Mouse (Mus musculus) embryonic facial prominence, embryonic 14.5 days (tissue): ENCODE results near the gene Zfp541. TPM values are rescaled to one million over a fixed set of nuclear protein-coding genes. Genes with fewer than 3 reads are reported as not detected.
A peak's percentile ranks its signal among the peaks of the same experiment; 100 is the strongest.

ENCODE experiments used
- ATAC-seq: fragments of 200-750 bp; cut with Nextera tagmentation; 2 replicates; pipeline ENCODE4 v1.8.0; 2017; ENCODE audit warnings: low read depth, moderate number of reproducible peaks, moderate TSS enrichment
- DNase-seq: peaks from one replicate; pipeline ENCODE4 v3.0.0-alpha.2; 2015; ENCODE audit warnings: low spot score
- H3K27ac ChIP-seq: fragments of 300-500 bp; sonication (generic); replicated peaks from 2 replicates; pipeline ENCODE4 v1.5.1; 2014; ENCODE audit warnings: low read depth, mild to moderate bottlenecking, low read length, moderate library complexity
- H3K27me3 ChIP-seq: fragments of 300-500 bp; sonication (generic); replicated peaks from 2 replicates; pipeline ENCODE4 v1.6.1; 2014; ENCODE audit warnings: low read length; ENCODE audit not compliant: control insufficient read depth, insufficient read depth
- H3K36me3 ChIP-seq: fragments of 300-500 bp; sonication (generic); 2 replicates; pipeline ENCODE4 v1.6.1; 2014; ENCODE audit warnings: low read length, mixed read lengths; ENCODE audit not compliant: control insufficient read depth, insufficient read depth
- H3K4me1 ChIP-seq: fragments of 300-500 bp; sonication (generic); 2 replicates; pipeline ENCODE4 v1.6.1; 2014; ENCODE audit warnings: antibody characterized with exemption, low read length; ENCODE audit not compliant: control insufficient read depth, insufficient read depth
- H3K4me2 ChIP-seq: fragments of 300-500 bp; sonication (generic); 2 replicates; pipeline ENCODE4 v1.6.1; 2014; ENCODE audit warnings: low read depth, mild to moderate bottlenecking, low read length, moderate library complexity, mixed read lengths
- H3K4me3 ChIP-seq: fragments of 300-500 bp; sonication (generic); 2 replicates; pipeline ENCODE4 v1.5.1; 2014; ENCODE audit warnings: low read depth, mild to moderate bottlenecking, low read length
- H3K9ac ChIP-seq: fragments of 300-500 bp; sonication (generic); 2 replicates; pipeline ENCODE4 v1.6.1; 2014; ENCODE audit warnings: low read depth, mild to moderate bottlenecking, low read length, moderate library complexity, mixed read lengths
- H3K9me3 ChIP-seq: fragments of 300-500 bp; sonication (generic); 2 replicates; pipeline ENCODE4 v1.6.1; 2016; ENCODE audit warnings: low read length; ENCODE audit not compliant: control insufficient read depth
- WGBS: fragments of 180-500 bp; shearing (Covaris S2); extraction: QIAGEN DNeasy Blood & Tissue Kit; methylation state at CpG from one replicate; pipeline ENCODE4 v1.1.7; 2014; 5-methylcytosine and 5-hydroxymethylcytosine counted together
- polyA plus RNA-seq: library from polyadenylated mRNA; unstranded; fragments of >200 nt; fragmentation: Nextera tagmentation; extraction: Ambion mirVana; gene quantifications from 2 replicates; pipeline ENCODE4 v1.2.1, GENCODE M21; 2014

Gene Zfp541
- polyA plus RNA-seq, 1 experiment from 2014 or later = 0.07 TPM

DNA sequence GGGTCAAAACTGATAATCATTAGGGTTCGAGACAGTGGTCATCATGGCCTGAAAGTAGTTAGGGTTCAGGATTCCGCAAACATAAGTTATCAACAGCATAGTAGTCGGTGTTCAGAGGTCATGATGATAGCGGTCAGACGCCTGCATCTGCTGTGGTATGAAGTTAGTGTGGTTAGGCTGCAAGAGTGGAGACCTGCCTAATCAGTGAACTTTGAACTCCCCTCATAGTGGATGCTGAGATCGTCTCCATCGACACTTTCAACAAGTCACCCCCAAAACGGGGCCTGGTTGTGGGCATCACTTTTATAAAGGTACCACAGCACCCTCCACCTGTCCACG, 58.6 kb downstream of the Zfp541 start:
- peaks cover 35% of the 10 kb centered on the region for H3K36me3 ChIP-seq
- H3K4me1 ChIP-seq = peaks cover 4% of the 10 kb centered on the region; the same call in 1 of the 2 replicates
- no peaks in the 10 kb centered on the region for H3K27me3 ChIP-seq
- 43% methylated on average over 9 of the region's 9 CpGs for WGBS
- DNase-seq (no peak), ATAC-seq (no peak)
- peak overlapping the region; percentile 77 for H3K9ac ChIP-seq
- H3K27ac ChIP-seq = no peak overlapping the region
- peak overlapping the region; percentile 73 for H3K4me2 ChIP-seq
- H3K4me3 ChIP-seq = peak overlapping the region; percentile 70
- no peaks in the 10 kb centered on the region for H3K9me3 ChIP-seq

DNA sequence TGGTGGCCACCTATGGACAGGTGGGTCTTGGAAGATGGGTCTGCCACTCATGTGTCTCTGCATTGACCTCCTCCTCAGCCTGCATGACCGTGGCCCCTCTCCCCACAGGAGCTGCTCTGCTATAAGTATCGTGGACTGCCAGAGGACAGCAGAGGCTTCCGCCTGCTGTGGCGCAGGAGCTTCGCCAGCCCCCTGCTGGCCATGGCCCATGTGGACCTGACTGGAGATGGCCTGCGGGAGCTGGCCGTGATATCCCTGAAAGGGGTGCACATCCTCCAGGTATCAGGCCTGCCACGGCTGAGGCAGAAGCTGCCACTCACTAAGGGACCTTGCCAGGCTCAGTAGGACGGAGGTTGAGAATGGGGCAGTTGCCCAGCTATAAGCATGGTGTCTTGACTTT, 64.2 kb downstream of the Zfp541 start:
- no peak for ATAC-seq
- Histone ChIP-seq H3K4me1 (peaks cover 10% of the 10 kb centered on the region), H3K9me3 (no peaks in the 10 kb centered on the region), H3K36me3 (peaks cover 27% of the 10 kb centered on the region), H3K4me3 (no peak overlapping the region), H3K4me2 (no peak overlapping the region), H3K27me3 (no peaks in the 10 kb centered on the region), H3K9ac (no peak overlapping the region), H3K27ac (no peak overlapping the region)
- 83% methylated on average over 9 of the region's 9 CpGs for WGBS
- DNase-seq = no peak

DNA sequence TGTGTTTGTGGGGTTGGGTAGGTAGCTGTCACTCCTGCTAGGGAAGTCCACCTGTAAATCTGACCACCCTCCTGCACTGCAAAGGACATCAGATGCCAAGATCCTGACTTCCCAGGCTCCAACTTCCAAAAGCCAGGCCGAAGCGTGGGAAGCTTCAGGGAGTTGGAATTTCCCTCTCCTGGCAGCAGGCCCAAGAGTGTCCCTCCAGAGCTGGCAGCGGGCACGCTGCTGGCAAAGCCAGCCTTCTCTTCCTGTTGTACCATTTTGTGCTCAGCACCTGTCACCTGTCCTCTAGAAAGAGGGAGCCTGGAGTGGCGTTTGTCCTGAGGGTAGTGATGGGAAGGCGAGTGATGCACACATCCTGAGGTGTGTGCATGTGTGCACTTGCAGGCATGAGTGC, 66.7 kb downstream of the Zfp541 start:
- Histone ChIP-seq H3K4me2 (no peak overlapping the region), H3K4me1 (peaks cover 20% of the 10 kb centered on the region), H3K9ac (no peak overlapping the region), H3K9me3 (no peaks in the 10 kb centered on the region), H3K36me3 (peaks cover 27% of the 10 kb centered on the region), H3K27me3 (no peaks in the 10 kb centered on the region), H3K27ac (no peak overlapping the region), H3K4me3 (no peak overlapping the region)
- DNase-seq = no peak
- WGBS = 80% methylated on average over 6 of the region's 6 CpGs
- ATAC-seq = no peak

DNA sequence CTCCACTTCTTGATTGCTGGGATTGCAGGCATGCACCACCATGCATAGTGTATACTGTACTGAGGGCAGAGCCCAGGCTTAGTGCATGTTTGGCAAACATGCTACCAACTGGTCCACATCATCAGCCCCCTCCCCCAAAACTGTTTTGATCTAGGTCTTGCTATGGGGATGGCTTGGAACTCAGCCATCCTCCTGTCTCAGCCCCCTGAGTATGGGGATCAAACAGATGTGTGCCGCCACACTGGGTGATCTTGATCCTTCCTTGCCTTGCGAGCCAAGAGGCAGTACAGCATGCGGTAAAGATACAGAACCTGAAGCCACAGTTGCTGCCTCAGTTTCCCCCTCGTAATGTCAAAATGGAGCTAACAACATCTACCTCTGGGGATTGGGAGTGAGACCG, 67.3 kb downstream of the Zfp541 start:
- H3K36me3 ChIP-seq = peaks cover 24% of the 10 kb centered on the region
- 54% methylated on average over 5 of the region's 5 CpGs for WGBS
- H3K4me2 ChIP-seq = peak overlapping the region; percentile 80; the same call in 1 of the 2 replicates
- H3K4me3 ChIP-seq = no peak overlapping the region
- no peak for ATAC-seq
- H3K9me3 ChIP-seq = no peaks in the 10 kb centered on the region
- peaks cover 20% of the 10 kb centered on the region for H3K4me1 ChIP-seq
- H3K27ac ChIP-seq = no peak overlapping the region
- H3K27me3 ChIP-seq = no peaks in the 10 kb centered on the region
- no peak overlapping the region for H3K9ac ChIP-seq
- no peak for DNase-seq

DNA sequence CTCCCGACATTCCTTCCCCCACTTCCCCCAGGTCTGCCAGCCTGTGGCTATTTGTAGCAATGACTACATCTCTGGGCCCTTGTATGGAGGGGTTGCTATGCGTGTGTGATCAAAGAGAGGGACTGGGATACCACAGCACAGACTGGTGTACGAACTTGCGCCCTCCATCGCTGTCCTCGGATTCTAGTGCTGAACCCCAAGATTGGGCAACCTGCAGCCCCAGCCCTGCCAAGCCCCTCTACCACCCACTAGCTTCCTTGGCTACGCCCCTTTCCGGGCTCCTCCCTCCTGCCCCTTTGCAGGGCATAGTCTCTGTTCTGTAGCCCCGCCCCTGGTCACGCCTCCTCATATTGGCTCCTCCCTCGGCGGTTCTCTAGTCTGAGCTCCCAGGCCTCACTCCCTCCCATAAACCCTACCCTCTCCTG, 67.8 kb downstream of the Zfp541 start, which contains the start of gene Slc8a2:
Slc8a2 (plus strand) TSS at position 406 of the 425 bp plus-strand sequence.
- Histone ChIP-seq H3K4me3 (peak within 1 kb of the TSS; percentile 53), H3K9me3 (no peaks in the 10 kb centered on the region), H3K9ac (peak within 1 kb of the TSS; percentile 73), H3K4me2 (peak within 1 kb of the TSS; percentile 80), H3K36me3 (peaks cover 22% of the 10 kb centered on the region), H3K27me3 (no peaks in the 10 kb centered on the region), H3K4me1 (peaks cover 20% of the 10 kb centered on the region), H3K27ac (peak within 1 kb of the TSS; percentile 76)
- ATAC-seq (peak; percentile 87), DNase-seq (peak; percentile 91)
- WGBS = 0% methylated on average over 11 of the region's 12 CpGs

DNA sequence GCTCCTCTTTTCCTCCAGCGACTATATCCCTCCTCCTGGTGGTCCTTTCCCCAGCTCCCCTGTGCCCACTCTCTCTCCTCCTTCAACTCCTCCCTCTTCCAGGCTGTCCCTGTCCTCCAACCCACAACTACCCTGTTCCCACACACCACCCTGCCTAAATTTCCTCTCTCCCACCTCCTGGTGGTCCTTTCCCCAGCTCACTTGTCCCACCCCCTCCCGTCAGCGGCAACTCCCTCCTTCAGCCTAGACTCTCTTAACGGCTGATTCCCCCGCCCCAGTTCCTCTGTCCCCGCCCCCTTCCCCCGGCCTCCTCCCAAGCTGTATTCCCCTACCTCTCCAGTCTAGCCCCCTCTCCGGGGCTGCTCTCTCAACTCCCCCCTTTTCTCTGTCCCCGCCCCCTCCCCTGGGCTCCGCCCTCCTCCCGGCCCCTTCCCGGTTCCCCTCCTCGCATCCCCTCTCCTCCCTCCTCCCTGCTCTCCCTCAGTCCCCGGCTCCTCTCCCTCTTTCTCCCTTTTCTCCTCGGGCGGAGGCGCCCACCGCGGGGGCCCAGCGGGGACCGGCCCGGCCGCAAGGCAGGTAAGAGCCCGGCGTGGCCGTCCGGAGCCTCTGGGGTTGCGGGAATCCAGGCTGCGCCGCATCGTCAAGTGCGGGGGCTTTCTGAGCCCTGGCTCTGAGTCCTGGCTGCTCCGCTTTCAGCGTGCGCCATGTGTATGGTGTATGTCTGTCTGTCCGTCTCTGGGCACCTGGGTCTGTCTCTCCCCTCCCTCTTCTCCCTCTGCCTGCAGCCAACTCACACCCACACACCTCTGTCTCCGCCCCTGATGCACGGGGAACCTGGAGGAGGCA, 68.5 kb downstream of the Zfp541 start:
- peak; percentile 86 for ATAC-seq
- Histone ChIP-seq H3K4me2 (peak overlapping the region; percentile 80), H3K36me3 (peaks cover 26% of the 10 kb centered on the region), H3K4me1 (peaks cover 20% of the 10 kb centered on the region), H3K9ac (peak overlapping the region; percentile 73), H3K27me3 (no peaks in the 10 kb centered on the region), H3K27ac (peak overlapping the region; percentile 76), H3K9me3 (no peaks in the 10 kb centered on the region), H3K4me3 (peak overlapping the region; percentile 53)
- 1% methylated on average over 34 of the region's 38 CpGs for WGBS
- peak; percentile 93 for DNase-seq

DNA sequence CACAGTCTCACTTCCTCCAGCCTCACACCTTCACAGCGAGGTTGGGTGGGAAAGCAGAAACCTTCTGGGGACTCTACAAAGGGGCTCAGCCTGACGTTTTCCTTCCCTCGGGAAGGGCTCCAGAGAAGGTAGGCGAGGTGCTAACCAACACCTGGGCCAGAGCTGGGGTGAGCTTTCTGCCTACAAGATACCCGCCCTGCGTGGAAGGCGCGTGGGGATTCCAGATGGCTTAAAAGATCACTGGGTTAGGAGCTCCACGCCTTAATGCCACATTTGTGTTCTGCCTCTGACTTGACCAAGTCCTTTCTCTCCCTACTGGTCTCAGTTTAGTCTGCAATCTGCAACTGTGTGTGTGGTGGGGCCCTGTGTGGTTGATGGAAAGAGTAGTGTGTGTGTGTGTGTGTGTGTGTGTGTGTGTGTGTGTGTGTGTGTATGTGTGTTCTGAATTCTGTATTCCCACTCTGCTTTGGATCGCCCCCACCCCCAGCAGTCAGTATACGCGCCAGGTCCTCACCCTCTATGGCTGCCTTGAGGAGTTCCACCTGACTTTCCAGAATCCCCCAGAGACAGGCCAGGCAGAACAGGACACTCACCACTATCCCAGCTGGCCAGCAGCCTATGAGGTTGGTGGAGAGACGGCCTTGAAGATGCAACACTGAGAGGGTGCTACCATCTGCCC, 69.5 kb downstream of the Zfp541 start:
- no peak overlapping the region for H3K27ac ChIP-seq
- peak overlapping the region; percentile 53 for H3K4me3 ChIP-seq
- DNase-seq = no peak
- no peaks in the 10 kb centered on the region for H3K9me3 ChIP-seq
- no peaks in the 10 kb centered on the region for H3K27me3 ChIP-seq
- peak overlapping the region; percentile 73 for H3K9ac ChIP-seq
- peak overlapping the region; percentile 80 for H3K4me2 ChIP-seq
- peaks cover 16% of the 10 kb centered on the region; the same call in 1 of the 2 replicates for H3K36me3 ChIP-seq
- peaks cover 20% of the 10 kb centered on the region for H3K4me1 ChIP-seq
- 33% methylated on average over 13 of the region's 13 CpGs for WGBS
- no peak for ATAC-seq

DNA sequence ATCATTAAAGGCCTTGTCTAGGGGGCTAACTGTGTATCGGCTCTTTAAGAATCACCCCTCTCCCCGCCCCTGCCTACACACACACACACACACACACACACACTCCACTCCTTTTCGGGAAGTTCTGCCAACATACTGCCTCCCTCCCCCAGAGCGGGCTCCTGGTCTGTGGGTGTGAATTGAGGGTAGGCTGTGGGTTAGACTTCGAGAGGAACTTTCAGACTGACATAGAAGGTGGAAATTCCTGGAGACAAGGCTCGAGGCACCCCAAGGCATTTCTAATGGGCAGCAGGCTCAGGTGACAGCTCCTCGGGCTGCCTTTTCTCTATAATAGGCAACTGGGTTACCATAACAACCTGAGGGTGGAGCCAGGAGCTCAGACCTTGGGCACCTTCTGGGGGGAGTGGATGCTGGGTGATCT, 70.6 kb downstream of the Zfp541 start:
- H3K36me3 ChIP-seq = peaks cover 10% of the 10 kb centered on the region; the same call in 1 of the 2 replicates
- no peak overlapping the region for H3K9ac ChIP-seq
- peak; percentile 41 for DNase-seq
- peak overlapping the region; percentile 33; the same call in 1 of the 2 replicates for H3K4me2 ChIP-seq
- H3K27ac ChIP-seq = no peak overlapping the region
- no peak for ATAC-seq
- no peaks in the 10 kb centered on the region for H3K27me3 ChIP-seq
- no peak overlapping the region for H3K4me3 ChIP-seq
- 12% methylated on average over 7 of the region's 7 CpGs for WGBS
- H3K9me3 ChIP-seq = no peaks in the 10 kb centered on the region
- H3K4me1 ChIP-seq = peaks cover 20% of the 10 kb centered on the region
